Mouse (Mus musculus) liver, embryonic 14.5 days (tissue): ENCODE results near the gene Slco1a5. TPM values are rescaled to one million over a fixed set of nuclear protein-coding genes. Genes with fewer than 3 reads are reported as not detected.

Experiments used
- ATAC-seq: fragments of 200-750 bp; cut with Nextera tagmentation; 2 replicates; pipeline ENCODE4 v1.8.0; 2017; ENCODE audit warnings: moderate number of reproducible peaks, mild to moderate bottlenecking, moderate library complexity; ENCODE audit not compliant: insufficient read depth
- DNase-seq, 3 experiments: peaks; one replicate each; pipeline ENCODE4 v3.0.0-alpha.2; 2012 to 2013; ENCODE audit warnings: low read depth in 3 of 3, low spot score in 3 of 3
- H3K27ac ChIP-seq: fragments of 300-500 bp; sonication (generic); 2 replicates; pipeline ENCODE4 v1.5.1; 2014; ENCODE audit warnings: moderate library complexity, mild to moderate bottlenecking, control low read depth, inconsistent platforms
- H3K27me3 ChIP-seq: fragments of 300-500 bp; sonication (generic); 2 replicates; pipeline ENCODE4 v1.6.1; 2014; ENCODE audit warnings: mild to moderate bottlenecking, low read length, moderate library complexity; ENCODE audit not compliant: control insufficient read depth, insufficient read depth
- H3K36me3 ChIP-seq: fragments of 300-500 bp; sonication (generic); replicated peaks from 2 replicates; pipeline ENCODE4 v1.6.1; 2014; ENCODE audit warnings: low read depth; ENCODE audit not compliant: control insufficient read depth, insufficient read depth
- H3K4me1 ChIP-seq, 2 experiments: fragments of 200-500 bp in 1 of 2; fragments of 300-500 bp in 1 of 2; sonication (generic) in 1 of 2; replicated peaks; 2 replicates each; pipeline ENCODE4 v1.6.1; 2012 to 2014; ENCODE audit warnings: antibody characterized with exemption in 1 of 2, inconsistent platforms in 1 of 2, low read length in 1 of 2; ENCODE audit not compliant: control insufficient read depth in 2 of 2, insufficient read depth in 2 of 2
- H3K4me2 ChIP-seq: fragments of 300-500 bp; sonication (generic); 2 replicates; pipeline ENCODE4 v1.6.1; 2014; ENCODE audit warnings: low read depth, mild to moderate bottlenecking, control low read depth, moderate library complexity
- H3K4me3 ChIP-seq, 2 experiments: fragments of 200-500 bp in 1 of 2; fragments of 300-500 bp in 1 of 2; sonication (generic) in 1 of 2; 2 replicates each; pipeline ENCODE4 v1.5.1; 2012 to 2014; ENCODE audit warnings: low read depth in 2 of 2, low read length in 2 of 2, mild to moderate bottlenecking in 2 of 2, control low read depth in 1 of 2, inconsistent platforms in 1 of 2, moderate library complexity in 1 of 2; ENCODE audit not compliant: insufficient read depth in 1 of 2
- H3K9ac ChIP-seq: fragments of 300-500 bp; sonication (generic); replicated peaks from 2 replicates; pipeline ENCODE4 v1.6.1; 2014; ENCODE audit warnings: mild to moderate bottlenecking, control low read depth, moderate library complexity
- H3K9me3 ChIP-seq: fragments of 300-500 bp; sonication (generic); 2 replicates; pipeline ENCODE4 v1.6.1; 2016; ENCODE audit warnings: low read length, mixed read lengths; ENCODE audit not compliant: control insufficient read depth
- CTCF ChIP-seq: IDR thresholded peaks from 2 replicates; pipeline ENCODE4 v1.5.1; 2016; ENCODE audit warnings: antibody characterized with exemption, low read depth, control low read depth
- EP300 ChIP-seq: IDR thresholded peaks from 2 replicates; pipeline ENCODE4 v1.6.1; 2016; ENCODE audit warnings: antibody characterized with exemption, low read depth
- WGBS: fragments of 180-500 bp; shearing (Covaris S2); extraction: QIAGEN DNeasy Blood & Tissue Kit; methylation state at CpG from one replicate; pipeline ENCODE4 v1.1.7; 2014; ENCODE audit not compliant: insufficient replicate concordance; 5-methylcytosine and 5-hydroxymethylcytosine counted together
- polyA plus RNA-seq, 2 experiments: library from polyadenylated mRNA; depleted of rRNA in 1 of 2; stranded (reverse) in 1 of 2; unstranded in 1 of 2; fragments of >200 nt; fragmentation: Nextera tagmentation in 1 of 2; extraction: Ambion mirVana in 1 of 2; gene quantifications; 2 replicates each; pipeline versions ENCODE4 v1.2.1 to v1.2.3; 2012 to 2014

Gene Slco1a5
- polyA plus RNA-seq, 2 experiments: not detected

GRCm38 (mm10) chr6:142346181-142347110 is 23.7 kb upstream of the Slco1a5 start:
- H3K9ac ChIP-seq: peak overlapping the region; percentile 55
- TF ChIP-seq EP300 (no peak), CTCF (no peak)
- DNase-seq: no peak

GRCm38 (mm10) chr6:142345440-142346038 is 22.8 kb upstream of the Slco1a5 start, which contains the start of gene Pyroxd1:
Pyroxd1 (plus strand) TSS chr6:142345654.
- WGBS: under 1% methylated on average over 48 of the region's 48 CpGs
- peak within 1 kb of the TSS; percentile 73 to 85 for H3K4me3 ChIP-seq

More at GRCm38 (mm10) chr6:142346181-142347110, 23.7 kb upstream of the Slco1a5 start:
- peak; percentile 14; the same call in 1 of the 2 replicates for ATAC-seq
- Histone ChIP-seq H3K27ac (peak overlapping the region; percentile 33; the same call in 1 of the 2 replicates), H3K4me2 (peak overlapping the region; percentile 78), H3K4me3 (peak overlapping the region; percentile 73 to 85), H3K9me3 (no peaks in the 10 kb centered on the region), H3K27me3 (no peaks in the 10 kb centered on the region), H3K36me3 (no peaks in the 10 kb centered on the region), H3K4me1 (peaks cover 7 to 9% of the 10 kb centered on the region in 2 experiments)
- 36% methylated on average over 12 of the region's 12 CpGs for WGBS

DNA sequence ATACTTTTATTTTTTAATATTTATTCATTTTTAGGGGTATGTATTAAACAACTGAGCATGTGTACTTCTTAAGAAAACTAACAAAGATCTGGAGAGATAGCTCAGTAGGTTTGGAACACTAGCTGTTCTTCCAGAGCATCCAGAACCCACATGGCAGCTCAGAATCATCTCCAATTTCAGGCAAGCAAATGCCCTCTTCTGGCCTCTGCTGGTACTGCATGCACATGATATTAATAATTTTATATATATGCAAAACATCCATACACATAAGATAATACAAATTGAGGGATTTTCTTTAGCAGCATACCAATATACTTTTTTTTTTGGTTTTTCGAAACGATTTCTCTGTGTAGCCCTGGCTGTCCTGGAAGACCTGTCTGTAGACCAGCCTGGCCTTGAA is 20.8 kb upstream of the Slco1a5 start:
- Histone ChIP-seq H3K4me3 (no peak overlapping the region), H3K9me3 (no peaks in the 10 kb centered on the region), H3K4me1 (peaks cover 7 to 9% of the 10 kb centered on the region in 2 experiments), H3K9ac (no peak overlapping the region), H3K36me3 (no peaks in the 10 kb centered on the region), H3K27ac (no peak overlapping the region), H3K27me3 (no peaks in the 10 kb centered on the region), H3K4me2 (no peak overlapping the region)
- ATAC-seq (no peak), DNase-seq (peak; percentile 26 to 29 (median 26))
- TF ChIP-seq EP300 (no peak), CTCF (peak; percentile 78)
- 23% methylated on average over 2 of the region's 2 CpGs for WGBS

More at GRCm38 (mm10) chr6:142345440-142346038, 22.8 kb upstream of the Slco1a5 start, which contains the start of gene Pyroxd1:
- peaks cover 7 to 9% of the 10 kb centered on the region in 2 experiments for H3K4me1 ChIP-seq
- no peaks in the 10 kb centered on the region for H3K9me3 ChIP-seq
- peak within 1 kb of the TSS; percentile 78 for H3K4me2 ChIP-seq
- ATAC-seq: peak; percentile 97
- H3K27me3 ChIP-seq: no peaks in the 10 kb centered on the region
- peak within 1 kb of the TSS; percentile 33 for H3K27ac ChIP-seq
- peak within 1 kb of the TSS; percentile 55 for H3K9ac ChIP-seq
- TF ChIP-seq CTCF (peak; percentile 23; the same call in 1 of the 2 replicates), EP300 (no peak)
- H3K36me3 ChIP-seq: no peaks in the 10 kb centered on the region
- DNase-seq: peak; percentile 75 to 77 (median 76)

DNA sequence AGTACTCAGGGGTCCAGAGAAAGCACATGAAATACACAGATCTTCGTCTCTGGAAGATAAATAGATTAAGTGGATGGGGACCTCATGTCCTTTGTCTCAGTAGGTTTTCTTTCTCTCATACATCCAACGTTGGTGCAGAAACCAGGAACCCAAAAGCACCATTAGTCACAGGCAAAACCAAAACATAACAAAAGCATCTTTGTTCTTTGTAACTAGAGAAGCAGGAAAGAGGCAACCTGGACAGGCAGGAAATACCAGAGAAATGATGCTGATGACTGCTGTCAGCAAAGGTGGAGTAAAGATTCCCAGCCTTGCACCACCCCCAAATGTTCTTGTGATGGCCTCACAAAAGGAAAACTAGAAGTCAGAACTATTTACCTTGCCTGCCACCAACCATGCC is 16.8 kb upstream of the Slco1a5 start:
- H3K27ac ChIP-seq: no peak overlapping the region
- WGBS: 21% methylated on average over 2 of the region's 2 CpGs

More for the DNA sequence above, 16.8 kb upstream of the Slco1a5 start:
- Histone ChIP-seq H3K9me3 (no peaks in the 10 kb centered on the region), H3K4me1 (no peaks in the 10 kb centered on the region), H3K4me2 (no peak overlapping the region), H3K27me3 (no peaks in the 10 kb centered on the region), H3K9ac (no peak overlapping the region), H3K4me3 (no peak overlapping the region), H3K36me3 (no peaks in the 10 kb centered on the region)
- no peak for ATAC-seq
- TF ChIP-seq CTCF (no peak), EP300 (no peak)
- no peak for DNase-seq
